15 mouse cellular contexts compared by ENCODE assay signal in genomic region chr14:21719646-21720383, GRCm38 (mm10). TPM values are rescaled to one million over a fixed set of nuclear protein-coding genes. Genes with fewer than 3 reads are reported as not detected.
DNase-seq lines count a peak whose midpoint lies in the region; ATAC-seq lines count a peak whose summit lies in the region.
"Had no signal": no experiment of that assay in that cellular context is flagged by ENCODE, and none has a peak within 500 bp of the region (broad histone marks: within the 10 kb centered on the region; RNA-seq: fewer than 3 reads in every experiment).

No protein-coding gene starts in this region.

- no peaks in the 10 kb centered on the region for H3K36me3 ChIP-seq in heart, embryonic 13.5 days
- H3K36me3 ChIP-seq in midbrain, embryonic 16.5 days (ENCODE audit: control insufficient read depth, insufficient read depth, low read length): no peaks in the 10 kb centered on the region
- no peaks in the 10 kb centered on the region for H3K36me3 ChIP-seq in midbrain, embryonic 13.5 days
- no peaks in the 10 kb centered on the region for H3K36me3 ChIP-seq in forebrain, embryonic 15.5 days
- H3K36me3 ChIP-seq: intestine, embryonic 15.5 days had no signal

- ATAC-seq in heart, embryonic 13.5 days (ENCODE audit: extremely low read depth, insufficient number of reproducible peaks, low FRiP score, low TSS enrichment): no peak
- ATAC-seq in midbrain, embryonic 16.5 days: 0 out of 2 replicates have a peak, but pooled peaks have one; percentile 28
- no peak for ATAC-seq in midbrain, embryonic 13.5 days
- 0 out of 2 replicates have a peak, but pooled peaks have one; percentile 38 for ATAC-seq in forebrain, embryonic 15.5 days (replicated peaks)
- ATAC-seq: intestine, embryonic 15.5 days had no signal

- H3K4me3 ChIP-seq in heart, embryonic 13.5 days: no peak overlapping the region
- H3K4me3 ChIP-seq in midbrain, embryonic 16.5 days (ENCODE audit: low read depth, low read length): no peak overlapping the region
- H3K4me3 ChIP-seq in midbrain, embryonic 13.5 days (replicated peaks): no peak overlapping the region
- no peak overlapping the region for H3K4me3 ChIP-seq in forebrain, embryonic 15.5 days
- H3K4me3 ChIP-seq: intestine, embryonic 15.5 days; megakaryocyte, embryonic 14.5 days had no signal

- peaks cover 6% of the 10 kb centered on the region; the same call in 1 of the 2 replicates for H3K9me3 ChIP-seq in heart, embryonic 13.5 days
- no peaks in the 10 kb centered on the region for H3K9me3 ChIP-seq in midbrain, embryonic 16.5 days (replicated peaks; ENCODE audit: control insufficient read depth, low read length, poor library complexity, severe bottlenecking)
- H3K9me3 ChIP-seq in midbrain, embryonic 13.5 days: peaks cover 8% of the 10 kb centered on the region; the same call in 1 of the 2 replicates
- H3K9me3 ChIP-seq in forebrain, embryonic 15.5 days: no peaks in the 10 kb centered on the region
- H3K9me3 ChIP-seq: intestine, embryonic 15.5 days; megakaryocyte, embryonic 14.5 days had no signal

- H3K4me2 ChIP-seq in heart, embryonic 13.5 days: peak overlapping the region; percentile 48
- H3K4me2 ChIP-seq in midbrain, embryonic 16.5 days (ENCODE audit: low read length): no peak overlapping the region
- H3K4me2 ChIP-seq in midbrain, embryonic 13.5 days (replicated peaks): no peak overlapping the region
- H3K4me2 ChIP-seq in forebrain, embryonic 15.5 days (replicated peaks): no peak overlapping the region
- H3K4me2 ChIP-seq: intestine, embryonic 15.5 days had no signal

- peak overlapping the region; percentile 45; the same call in 1 of the 2 replicates for H3K9ac ChIP-seq in heart, embryonic 13.5 days
- no peak overlapping the region for H3K9ac ChIP-seq in midbrain, embryonic 16.5 days (ENCODE audit: low read depth, low read length)
- H3K9ac ChIP-seq in midbrain, embryonic 13.5 days (replicated peaks): no peak overlapping the region
- H3K9ac ChIP-seq in forebrain, embryonic 15.5 days (replicated peaks): no peak overlapping the region
- H3K9ac ChIP-seq: intestine, embryonic 15.5 days had no signal

- H3K27ac ChIP-seq in heart, embryonic 13.5 days (replicated peaks): peak overlapping the region; percentile 69
- no peak overlapping the region for H3K27ac ChIP-seq in midbrain, embryonic 16.5 days (ENCODE audit: low read length)
- no peak overlapping the region for H3K27ac ChIP-seq in midbrain, embryonic 13.5 days
- H3K27ac ChIP-seq in forebrain, embryonic 15.5 days (replicated peaks): no peak overlapping the region
- H3K27ac ChIP-seq: intestine, embryonic 15.5 days had no signal

- H3K4me1 ChIP-seq in heart, embryonic 13.5 days: peaks cover 22% of the 10 kb centered on the region
- H3K4me1 ChIP-seq in midbrain, embryonic 16.5 days (ENCODE audit: control insufficient read depth, insufficient read depth, low read length): no peaks in the 10 kb centered on the region
- H3K4me1 ChIP-seq in midbrain, embryonic 13.5 days (replicated peaks): peaks cover 14% of the 10 kb centered on the region
- peaks cover 8% of the 10 kb centered on the region for H3K4me1 ChIP-seq in forebrain, embryonic 15.5 days
- H3K4me1 ChIP-seq: intestine, embryonic 15.5 days had no signal

- no peak for DNase-seq in heart, adult 18-20 months
- peak; percentile 74 for DNase-seq in retina, embryonic 14.5 days (ENCODE audit: low spot score)
- no peak for DNase-seq in right cerebral cortex, postnatal 36 days (ENCODE audit: low spot score in 2 of 2)
- DNase-seq in natural killer cell, adult 2 months (ENCODE audit: low spot score in 2 of 2): no peak
- DNase-seq: adrenal gland, adult 2 months; gastrocnemius, postnatal 14 days; right cerebral cortex, postnatal 4 days had no signal

- H3K27me3 ChIP-seq in heart, embryonic 13.5 days (replicated peaks): no peaks in the 10 kb centered on the region
- H3K27me3 ChIP-seq in midbrain, embryonic 16.5 days (ENCODE audit: control insufficient read depth, insufficient read depth, low read depth, low read length): no peaks in the 10 kb centered on the region; the same call in 1 of the 2 replicates
- peaks cover 14% of the 10 kb centered on the region for H3K27me3 ChIP-seq in midbrain, embryonic 13.5 days
- H3K27me3 ChIP-seq in forebrain, embryonic 15.5 days: no peaks in the 10 kb centered on the region
- H3K27me3 ChIP-seq: intestine, embryonic 15.5 days had no signal

- whole genome bisulfite sequencing in heart, embryonic 13.5 days: 12% methylated on average over 17 of the region's 17 CpGs
- WGBS in midbrain, embryonic 16.5 days: 49% methylated on average over 17 of the region's 17 CpGs
- 54% methylated on average over 17 of the region's 17 CpGs for WGBS in midbrain, embryonic 13.5 days
- 39% methylated on average over 17 of the region's 17 CpGs for WGBS in forebrain, embryonic 15.5 days

RNA-seq across cellular contexts. Expression of gene Dupd1, which starts 5.4 kb away (rescaled TPM):
- polyA plus RNA-seq in heart, embryonic 13.5 days (2015; fragmentation: Nextera tagmentation; extraction: Ambion mirVana): 0.36 TPM in 1 of 2 replicates, not detected in the other
- under 1 TPM; 0.22 to 0.26 TPM for total RNA-seq in heart, adult 18-20 months (2021)
- polyA plus RNA-seq in midbrain, embryonic 16.5 days (2015; fragmentation: Nextera tagmentation; extraction: Ambion mirVana): 0.26 and 0.31 TPM in 2 replicates
- 0.13 and 0.18 TPM in 2 replicates for polyA plus RNA-seq in midbrain, embryonic 13.5 days (2015; fragmentation: Nextera tagmentation; extraction: Ambion mirVana)
- polyA plus RNA-seq in forebrain, embryonic 15.5 days (2015; fragmentation: Nextera tagmentation; extraction: Ambion mirVana): 0.22 TPM in 1 of 2 replicates, not detected in the other
- total RNA-seq: neutrophil, adult 5-6 weeks had no signal
- polyA plus RNA-seq: intestine, embryonic 15.5 days; large intestine, adult 2 months had no signal

RNA-seq across cellular contexts. Expression of gene Samd8, which starts 30.5 kb away (rescaled TPM):
- polyA plus RNA-seq in heart, embryonic 13.5 days (2015; fragmentation: Nextera tagmentation; extraction: Ambion mirVana): 8.2 and 9.2 TPM in 2 replicates
- total RNA-seq in heart, adult 18-20 months (2021): 10 to 100 TPM; 30.7 to 33.5 TPM
- polyA plus RNA-seq in midbrain, embryonic 16.5 days (2015; fragmentation: Nextera tagmentation; extraction: Ambion mirVana): 22.4 TPM in 2 replicates
- 17.2 and 19.2 TPM in 2 replicates for polyA plus RNA-seq in midbrain, embryonic 13.5 days (2015; fragmentation: Nextera tagmentation; extraction: Ambion mirVana)
- 24.2 and 24.6 TPM in 2 replicates for polyA plus RNA-seq in forebrain, embryonic 15.5 days (2015; fragmentation: Nextera tagmentation; extraction: Ambion mirVana)

RNA-seq across cellular contexts. Expression of gene Dusp13, which starts 31.2 kb away (rescaled TPM):
- polyA plus RNA-seq in heart, embryonic 13.5 days (2015; fragmentation: Nextera tagmentation; extraction: Ambion mirVana): not detected in 2 replicates
- total RNA-seq in heart, adult 18-20 months (2021): 1 to 10 TPM in 1 of 2 experiments, under 1 TPM in 1; 0.59 to 1.5 TPM
- polyA plus RNA-seq in midbrain, embryonic 16.5 days (2015; fragmentation: Nextera tagmentation; extraction: Ambion mirVana): not detected in 2 replicates
- not detected in 2 replicates for polyA plus RNA-seq in midbrain, embryonic 13.5 days (2015; fragmentation: Nextera tagmentation; extraction: Ambion mirVana)
- not detected in 2 replicates for polyA plus RNA-seq in forebrain, embryonic 15.5 days (2015; fragmentation: Nextera tagmentation; extraction: Ambion mirVana)
- total RNA-seq: adrenal gland, adult 2 months; neutrophil, adult 5-6 weeks had no signal
- polyA plus RNA-seq: intestine, embryonic 15.5 days had no signal

Comparison
In these comparisons a context has a peak if more than half of its experiments do, and no peak if none do; other contexts are left out.
1. ATAC-seq: peak in midbrain, embryonic 16.5 days (single experiment) and forebrain, embryonic 15.5 days (single experiment); none in heart, embryonic 13.5 days (single experiment) and midbrain, embryonic 13.5 days (single experiment).